Mouse (Mus musculus) liver, embryonic 14.5 days (tissue): ENCODE results near the gene Dyrk3.

Experiments used
- CTCF ChIP-seq: IDR thresholded peaks from 2 replicates; pipeline ENCODE4 v1.5.1; 2016; ENCODE audit warnings: antibody characterized with exemption, low read depth, control low read depth
- EP300 ChIP-seq: IDR thresholded peaks from 2 replicates; pipeline ENCODE4 v1.6.1; 2016; ENCODE audit warnings: antibody characterized with exemption, low read depth

DNA sequence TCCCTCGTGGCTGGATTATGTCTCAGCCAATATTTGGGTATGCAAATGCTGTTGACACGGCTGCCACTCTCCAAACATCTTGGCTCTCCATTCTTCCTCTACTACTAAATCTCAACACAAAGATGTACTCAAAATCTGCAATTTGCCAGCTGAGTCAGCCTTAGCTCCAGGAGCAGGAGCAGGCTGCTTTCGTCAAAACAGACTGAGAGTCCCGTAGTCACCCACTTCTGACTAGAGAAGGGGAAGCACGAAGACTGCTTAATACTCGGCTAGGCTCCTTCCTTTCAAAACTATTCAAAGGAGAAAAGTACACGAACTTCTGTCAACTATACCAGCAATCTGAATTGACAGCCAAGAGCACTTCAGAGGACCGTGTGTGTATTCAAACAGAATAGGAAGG lies 42.6 kb downstream of the Dyrk3 start:
- no peak for TF ChIP-seq CTCF
- no peak for TF ChIP-seq EP300
